Mouse (Mus musculus) bone marrow macrophage, adult 2 months (primary cell): ENCODE results near the gene Mamstr.

ENCODE experiments used
- CTCF ChIP-seq: IDR thresholded peaks from 2 replicates; pipeline ENCODE4 v1.5.1; 2012; ENCODE audit warnings: low read depth, mild to moderate bottlenecking, low read length, moderate library complexity
- POLR2A ChIP-seq: IDR thresholded peaks from 2 replicates; pipeline ENCODE4 v1.6.1; 2012; ENCODE audit warnings: mild to moderate bottlenecking, low read depth, low read length, borderline replicate concordance

DNA sequence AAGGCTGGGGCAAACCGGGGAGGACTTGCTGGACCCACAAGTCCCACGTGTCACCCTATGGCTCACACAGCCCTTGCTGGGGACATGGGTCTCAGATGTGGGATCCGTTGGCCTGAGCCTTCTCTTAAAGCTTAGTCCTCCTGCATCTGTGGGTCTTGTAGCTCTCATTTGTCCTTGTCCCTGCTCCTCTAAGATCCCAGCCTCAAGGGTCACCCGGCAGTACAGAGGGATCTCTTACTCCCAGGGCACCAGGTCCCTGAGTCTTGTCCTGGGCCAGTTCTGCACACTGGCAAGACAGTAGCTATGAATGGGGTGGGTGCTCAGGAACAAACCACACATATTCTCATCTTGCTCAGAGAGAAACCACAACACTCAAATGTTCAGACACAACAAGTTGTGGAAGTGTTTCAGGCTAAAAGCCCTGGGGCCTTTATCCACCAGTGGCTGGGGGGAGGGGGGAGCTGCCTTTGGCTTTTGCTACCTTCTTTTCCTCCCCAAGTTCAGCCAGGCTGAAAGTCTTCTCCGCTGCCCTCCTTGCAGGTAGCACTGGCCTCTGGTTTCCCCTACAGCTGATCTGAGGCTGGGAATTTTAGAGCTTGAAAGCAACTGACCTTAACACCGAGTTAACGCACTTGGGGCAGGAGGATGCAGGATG is 43.7 kb downstream of the Mamstr start, which contains the start of gene Ntn5:
- TF ChIP-seq POLR2A (no peak), CTCF (no peak)
